Mouse (Mus musculus) gastrocnemius, postnatal 25 days (tissue): ENCODE data around the gene Lrrc26. TPM values are rescaled to one million over a fixed set of nuclear protein-coding genes. Genes with fewer than 3 reads are reported as not detected.

Source experiments
- total RNA-seq, 2 experiments: library from RNA; stranded (reverse); gene quantifications; 1 replicate in 1 of 2; 2 replicates in 1 of 2; pipeline ENCODE4 v1.2.3; 2021

The Lrrc26 gene
- total RNA-seq, 2 experiments from 2014 or later, result not detected

Other genes with a start within 250 kb of the Lrrc26 start
- gene Nsmf, start 235.6 kb upstream of the Lrrc26 start, total RNA-seq, result 10 to 100 TPM; 12.8 to 15.9 TPM
- gene Entpd8, start 209.6 kb upstream of the Lrrc26 start, total RNA-seq, result not detected
- gene Noxa1, start 194.8 kb upstream of the Lrrc26 start, total RNA-seq, result not detected
- 1 to 10 TPM; 3.6 to 6.7 TPM for gene Nrarp, start 109.2 kb upstream of the Lrrc26 start, total RNA-seq
- 1 to 10 TPM; 1.1 to 1.3 TPM for gene Tor4a, start 93.0 kb upstream of the Lrrc26 start, total RNA-seq
- 10 to 100 TPM; 20.5 to 22.3 TPM for gene Nelfb, start 78.4 kb upstream of the Lrrc26 start, total RNA-seq
- gene Stpg3, start 75.3 kb upstream of the Lrrc26 start, total RNA-seq, result not detected
- not detected for gene Fam166a, start 71.2 kb upstream of the Lrrc26 start, total RNA-seq
- 100 to 1,000 TPM; 167 to 293 TPM for gene Tubb4b, start 65.2 kb upstream of the Lrrc26 start, total RNA-seq
- gene Slc34a3, start 55.6 kb upstream of the Lrrc26 start, total RNA-seq, result not detected
- gene Rnf224, start 53.1 kb upstream of the Lrrc26 start, total RNA-seq, result not detected
- gene Rnf208, start 47.7 kb upstream of the Lrrc26 start, total RNA-seq, result under 1 TPM; 0.56 to 0.75 TPM
- not detected for gene Cysrt1, start 47.5 kb upstream of the Lrrc26 start, total RNA-seq
- gene AL732309.1, start 43.1 kb upstream of the Lrrc26 start, total RNA-seq, result under 1 TPM; 0.82 to 0.99 TPM
- gene Tmem203, start 34.5 kb upstream of the Lrrc26 start, total RNA-seq, result 10 to 100 TPM; 10.3 to 11.3 TPM
- gene Tprn, start 27.3 kb upstream of the Lrrc26 start, total RNA-seq, result 1 to 10 TPM; 2.1 to 2.9 TPM
- 10 to 100 TPM; 31.6 to 33.0 TPM for gene Ssna1, start 17.5 kb upstream of the Lrrc26 start, total RNA-seq
- 10 to 100 TPM; 27.0 to 27.3 TPM for gene Anapc2, start 17.4 kb upstream of the Lrrc26 start, total RNA-seq
- gene Tmem210, start 1.8 kb upstream of the Lrrc26 start, total RNA-seq, result not detected
- gene Grin1, start 29.3 kb downstream of the Lrrc26 start, total RNA-seq, result under 1 TPM in 1 of 2 experiments, not detected in 1; 0.08 TPM
- 10 to 100 TPM; 11.9 to 15.4 TPM for gene Man1b1, start 42.4 kb downstream of the Lrrc26 start, total RNA-seq
- gene Dpp7, start 66.4 kb downstream of the Lrrc26 start, total RNA-seq, result 10 to 100 TPM; 10.1 to 10.4 TPM
- gene Uap1l1, start 75.8 kb downstream of the Lrrc26 start, total RNA-seq, result 1 to 10 TPM; 2.8 to 4.6 TPM
- gene Sapcd2, start 82.4 kb downstream of the Lrrc26 start, total RNA-seq, result under 1 TPM; 0.19 to 0.33 TPM
- gene Entpd2, start 106.0 kb downstream of the Lrrc26 start, total RNA-seq, result 1 to 10 TPM; 9.1 to 9.4 TPM
- gene Npdc1, start 109.4 kb downstream of the Lrrc26 start, total RNA-seq, result 10 to 100 TPM; 15.0 to 25.1 TPM
- not detected for gene Fut7, start 133.4 kb downstream of the Lrrc26 start, total RNA-seq
- gene Abca2, start 138.8 kb downstream of the Lrrc26 start, total RNA-seq, result 10 to 100 TPM; 12.5 to 16.2 TPM
- gene Clic3, start 166.9 kb downstream of the Lrrc26 start, total RNA-seq, result under 1 TPM; 0.35 to 0.64 TPM
- gene Paxx, start 171.2 kb downstream of the Lrrc26 start, total RNA-seq, result 10 to 100 TPM; 13.7 to 16.2 TPM
- gene Ptgds, start 180.1 kb downstream of the Lrrc26 start, total RNA-seq, result not detected
- not detected for gene Lcn12, start 204.0 kb downstream of the Lrrc26 start, total RNA-seq
- 10 to 100 TPM; 77.2 to 77.4 TPM for gene Fbxw5, start 210.8 kb downstream of the Lrrc26 start, total RNA-seq
- gene C8g, start 211.8 kb downstream of the Lrrc26 start, total RNA-seq, result 1 to 10 TPM in 1 of 2 experiments, under 1 TPM in 1; 0.86 to 1.3 TPM